Mouse (Mus musculus): Measurements from ENCODE around the gene Fry. TPM values are rescaled to one million over a fixed set of nuclear protein-coding genes. Genes with fewer than 3 reads are reported as not detected.

Gene Fry
- polyA plus RNA-seq, 1 experiment from 2014 or later: 5.3 TPM

GRCm38 (mm10) chr5:150514027-150514426, 395.6 kb downstream of the Fry start:
- no peak for DNase-seq (ENCODE audit: low spot score)

GRCm38 (mm10) chr5:150518064-150518463, 399.6 kb downstream of the Fry start, which contains the start of gene Zar1l:
Gene Zar1l (minus strand): TSS chr5:150518164.
- no peak for DNase-seq (ENCODE audit: low spot score)

- peak; percentile 58 for DNase-seq (ENCODE audit: low spot score)
Measured at GRCm38 (mm10) chr5:150519551-150519950, 401.1 kb downstream of the Fry start.

GRCm38 (mm10) chr5:150521937-150522866, 403.8 kb downstream of the Fry start, which contains the start of gene Brca2:
Gene Brca2 (plus strand): TSS chr5:150522630.
- DNase-seq (ENCODE audit: low spot score): peak; percentile 92

- no peak for DNase-seq (ENCODE audit: low spot score)
Measured at GRCm38 (mm10) chr5:150522867-150523234, 404.4 kb downstream of the Fry start.

DNA sequence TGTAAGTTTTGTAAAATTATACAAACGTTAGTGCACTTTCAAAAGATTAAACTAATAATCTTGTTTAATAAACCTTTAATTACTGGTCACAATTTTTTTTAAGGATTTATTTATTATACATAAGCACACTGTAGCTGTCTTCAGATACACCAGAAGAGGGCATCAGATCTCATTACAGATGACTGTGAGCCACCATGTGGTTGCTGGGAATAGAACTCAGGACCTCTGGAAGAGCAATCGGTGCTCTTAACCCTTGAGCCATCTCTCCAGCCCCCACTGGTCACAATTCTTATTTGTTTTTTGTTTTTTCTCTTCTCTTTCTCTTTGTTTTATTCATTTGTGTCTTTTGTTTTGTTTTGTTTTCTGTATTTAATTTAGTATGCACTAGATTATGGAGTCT, 406.8 kb downstream of the Fry start:
- DNase-seq (ENCODE audit: low spot score): no peak

DNA sequence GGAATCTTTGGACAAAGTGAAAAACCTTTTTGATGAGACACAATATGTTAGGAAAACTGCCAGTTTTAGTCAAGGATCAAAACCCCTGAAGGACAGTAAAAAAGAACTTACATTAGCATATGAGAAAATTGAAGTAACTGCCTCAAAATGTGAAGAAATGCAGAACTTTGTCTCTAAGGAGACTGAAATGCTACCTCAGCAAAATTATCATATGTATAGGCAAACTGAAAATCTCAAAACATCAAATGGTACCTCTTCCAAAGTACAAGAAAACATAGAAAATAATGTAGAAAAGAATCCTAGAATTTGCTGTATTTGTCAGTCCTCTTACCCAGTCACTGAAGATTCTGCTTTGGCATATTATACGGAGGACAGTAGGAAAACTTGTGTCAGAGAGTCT, 422.9 kb downstream of the Fry start:
- DNase-seq (ENCODE audit: low spot score): no peak

DNA sequence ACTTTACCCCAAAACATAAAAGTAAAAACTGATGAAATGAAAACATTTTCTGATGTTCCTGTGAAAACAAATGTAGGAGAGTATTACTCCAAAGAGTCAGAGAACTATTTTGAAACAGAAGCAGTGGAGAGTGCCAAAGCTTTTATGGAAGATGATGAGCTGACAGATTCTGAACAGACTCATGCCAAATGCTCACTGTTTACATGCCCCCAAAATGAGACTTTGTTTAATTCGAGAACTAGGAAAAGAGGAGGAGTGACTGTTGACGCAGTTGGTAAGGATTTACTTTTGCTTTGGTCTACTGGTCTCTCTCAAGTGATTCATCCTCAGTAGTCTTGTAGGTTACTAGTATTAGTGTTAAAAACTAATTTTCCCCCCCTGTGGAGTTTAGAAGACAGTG, 424.7 kb downstream of the Fry start:
- DNase-seq (ENCODE audit: low spot score): no peak

Other genes with a start within 250 kb of the Fry start
- gene Rxfp2, start 100.0 kb upstream of the Fry start, polyA plus RNA-seq (2015; fragmentation: Nextera tagmentation; extraction: Ambion mirVana): 0.08 TPM in 1 of 2 replicates, not detected in the other

Data from thymus, postnatal 0 days (tissue).